Mouse (Mus musculus) thymus, adult 2 months (tissue): ENCODE results near the gene Lars2.
"Not testable (repeated sequence)": the region's sequence is repeated elsewhere in the genome, so short reads cannot be mapped to it uniquely, and the experiment has no call there.

Experiments
- CTCF ChIP-seq: fragments of 200-500 bp; IDR thresholded peaks from 2 replicates; pipeline ENCODE4 v1.5.1; 2012; ENCODE audit warnings: mild to moderate bottlenecking, control low read depth, low read length, moderate library complexity, borderline replicate concordance; ENCODE audit not compliant: control insufficient read depth, poor library complexity, insufficient read depth; ENCODE audit errors: extremely low read depth
- POLR2A ChIP-seq: fragments of 200-500 bp; IDR thresholded peaks from 2 replicates; pipeline ENCODE4 v1.6.1; 2012; ENCODE audit warnings: mild to moderate bottlenecking, low read length, control low read depth, moderate library complexity; ENCODE audit not compliant: control insufficient read depth, poor library complexity, insufficient read depth; ENCODE audit errors: extremely low read depth

DNA sequence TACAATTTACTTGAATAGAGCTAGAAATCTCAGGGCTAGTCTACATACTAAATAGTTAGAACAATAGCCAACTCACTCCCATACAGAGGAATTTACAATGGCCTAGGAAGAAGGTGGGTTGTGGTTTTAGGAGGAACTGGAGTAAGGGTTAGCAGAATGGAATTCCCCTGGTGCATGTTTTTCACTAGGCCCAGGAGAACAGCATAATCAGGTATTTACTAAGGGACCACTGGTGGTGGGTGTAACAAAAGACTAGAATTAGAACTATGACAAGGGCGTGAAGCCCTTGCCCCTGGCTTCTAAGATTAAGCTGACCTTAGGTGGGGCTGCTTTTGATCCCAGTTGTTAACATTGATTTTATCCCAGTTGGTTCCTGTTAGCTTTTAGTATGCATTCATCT, 36.5 kb upstream of the Lars2 start:
- TF ChIP-seq CTCF, POLR2A: not testable (repeated sequence)
